Mouse (Mus musculus) macrophage (primary cell): ENCODE data around the gene Cd200r1. TPM values are rescaled to one million over a fixed set of nuclear protein-coding genes. Genes with fewer than 3 reads are reported as not detected.
A peak's percentile ranks its signal among the peaks of the same experiment; 100 is the strongest.

Experiments used
- H3K27ac ChIP-seq: fragments of 350-480 bp; formaldehyde crosslinking; 2 replicates; pipeline ENCODE4 v1.9.0; 2021
- H3K36me3 ChIP-seq: fragments of 350-480 bp; formaldehyde crosslinking; 2 replicates; pipeline ENCODE4 v1.9.0; 2021; ENCODE audit errors: inconsistent target
- H3K4me3 ChIP-seq: fragments of 350-480 bp; formaldehyde crosslinking; 2 replicates; pipeline ENCODE4 v1.9.0; 2021; ENCODE audit errors: inconsistent target
- H3K79me2 ChIP-seq: fragments of 350-480 bp; formaldehyde crosslinking; 2 replicates; pipeline ENCODE4 v1.9.0; 2021; ENCODE audit errors: inconsistent target
- WGBS: methylation state at CpG from one replicate; pipeline ENCODE4 v1.1.7; 2026; ENCODE audit warnings: inconsistent platforms; ENCODE audit not compliant: missing documents; 5-methylcytosine and 5-hydroxymethylcytosine counted together
- polyA plus RNA-seq: library from polyadenylated mRNA; stranded (reverse); fragments of 250-400 nt; gene quantifications from 3 replicates; pipeline ENCODE4 v1.2.4, GENCODE M21; 2018; ENCODE audit warnings: inconsistent platforms
- total RNA-seq, 78 experiments: library from RNA; depleted of rRNA; stranded (reverse); fragments of 250-400 nt; gene quantifications; 1 replicate in 9 of 78; 2 replicates in 24 of 78; 3 replicates in 43 of 78; 4 replicates in 2 of 78; pipeline ENCODE4 v1.2.4; 2018; ENCODE audit warnings: inconsistent platforms in 56 of 78

The Cd200r1 gene
- 100 to 1,000 TPM in 9 of 26 experiments, 10 to 100 TPM in 16, 1 to 10 TPM in 1; 6.9 to 227 (median 68.2) TPM for total RNA-seq (2018; cell fraction: chromatin; rRNA removed)
- total RNA-seq (2018; cell fraction: cytosol; rRNA removed), result 100 to 1,000 TPM in 13 of 26 experiments, 10 to 100 TPM in 13; 44.5 to 152 (median 99.2) TPM
- total RNA-seq (2018; cell fraction: nucleus; rRNA removed), result 100 to 1,000 TPM in 14 of 26 experiments, 10 to 100 TPM in 12; 42.7 to 338 (median 106) TPM
- 131 to 179 TPM (median 136 TPM) in 3 replicates for polyA plus RNA-seq

- under 1% methylated on average over 21 of the region's 22 CpGs for WGBS
- peaks cover 61% of the 10 kb centered on the region for H3K79me2 ChIP-seq
- H3K27ac ChIP-seq, result peak within 1 kb of the TSS; percentile 95
- peak within 1 kb of the TSS; percentile 87 for H3K4me3 ChIP-seq
- no peaks in the 10 kb centered on the region for H3K36me3 ChIP-seq
Observed at GRCm38 (mm10) chr16:44765555-44766319, at the start of gene Cd200r1. Gene Cd200r1 (plus strand): TSS chr16:44765736.

GRCm38 (mm10) chr16:44716305-44717140 is 49.0 kb upstream of the Cd200r1 start:
- Histone ChIP-seq H3K36me3 (peaks cover 8% of the 10 kb centered on the region; the same call in 1 of the 2 replicates), H3K27ac (no peak overlapping the region), H3K4me3 (no peak overlapping the region), H3K79me2 (no peaks in the 10 kb centered on the region)
- WGBS, result 23% methylated on average over 10 of the region's 10 CpGs

- WGBS, result 81% methylated on average over 2 of the region's 2 CpGs
- H3K36me3 ChIP-seq, result peaks cover 8% of the 10 kb centered on the region; the same call in 1 of the 2 replicates
- H3K27ac ChIP-seq, result no peak overlapping the region
Observed at GRCm38 (mm10) chr16:44717141-44717634, 48.3 kb upstream of the Cd200r1 start.

GRCm38 (mm10) chr16:44717838-44718237 is 47.7 kb upstream of the Cd200r1 start:
- no peak overlapping the region for H3K4me3 ChIP-seq
- WGBS, result 82% methylated on average over 2 of the region's 2 CpGs
- H3K27ac ChIP-seq, result no peak overlapping the region
- peaks cover 8% of the 10 kb centered on the region; the same call in 1 of the 2 replicates for H3K36me3 ChIP-seq
- H3K79me2 ChIP-seq, result peaks cover 6% of the 10 kb centered on the region; the same call in 1 of the 2 replicates

More at GRCm38 (mm10) chr16:44717141-44717634, 48.3 kb upstream of the Cd200r1 start:
- H3K4me3 ChIP-seq, result no peak overlapping the region
- no peaks in the 10 kb centered on the region for H3K79me2 ChIP-seq

GRCm38 (mm10) chr16:44719349-44719748 is 46.2 kb upstream of the Cd200r1 start:
- 90% methylated on average over 7 of the region's 7 CpGs for WGBS
- Histone ChIP-seq H3K27ac (no peak overlapping the region), H3K79me2 (peaks cover 16% of the 10 kb centered on the region; the same call in 1 of the 2 replicates), H3K36me3 (peaks cover 8% of the 10 kb centered on the region; the same call in 1 of the 2 replicates), H3K4me3 (no peak overlapping the region)

GRCm38 (mm10) chr16:44720518-44720917 is 45.0 kb upstream of the Cd200r1 start:
- WGBS, result 93% methylated on average over 3 of the region's 3 CpGs
- Histone ChIP-seq H3K27ac (no peak overlapping the region), H3K4me3 (no peak overlapping the region), H3K79me2 (peaks cover 27% of the 10 kb centered on the region), H3K36me3 (peaks cover 8% of the 10 kb centered on the region; the same call in 1 of the 2 replicates)

GRCm38 (mm10) chr16:44722666-44723065 is 42.9 kb upstream of the Cd200r1 start:
- 88% methylated on average over 2 of the region's 2 CpGs for WGBS
- Histone ChIP-seq H3K36me3 (peaks cover 8% of the 10 kb centered on the region; the same call in 1 of the 2 replicates), H3K79me2 (peaks cover 48% of the 10 kb centered on the region), H3K4me3 (no peak overlapping the region), H3K27ac (no peak overlapping the region)

GRCm38 (mm10) chr16:44724083-44724787 is 41.3 kb upstream of the Cd200r1 start, which contains the start of gene Nepro:
Gene Nepro (plus strand): TSS chr16:44724301.
- peak within 1 kb of the TSS; percentile 90 for H3K4me3 ChIP-seq
- WGBS, result 2% methylated on average over 43 of the region's 64 CpGs

GRCm38 (mm10) chr16:44724847-44725246 is 40.7 kb upstream of the Cd200r1 start:
- Histone ChIP-seq H3K27ac (peak overlapping the region; percentile 78), H3K79me2 (peaks cover 69% of the 10 kb centered on the region), H3K4me3 (peak overlapping the region; percentile 90), H3K36me3 (peaks cover 14% of the 10 kb centered on the region; the same call in 1 of the 2 replicates)
- WGBS, result 0% methylated on average over 14 of the region's 14 CpGs

More at GRCm38 (mm10) chr16:44724083-44724787, 41.3 kb upstream of the Cd200r1 start, which contains the start of gene Nepro:
- Histone ChIP-seq H3K79me2 (peaks cover 64% of the 10 kb centered on the region), H3K27ac (peak within 1 kb of the TSS; percentile 78), H3K36me3 (peaks cover 12% of the 10 kb centered on the region; the same call in 1 of the 2 replicates)

GRCm38 (mm10) chr16:44725286-44726223 is 40.0 kb upstream of the Cd200r1 start:
- Histone ChIP-seq H3K4me3 (peak overlapping the region; percentile 90), H3K36me3 (peaks cover 12% of the 10 kb centered on the region), H3K27ac (peak overlapping the region; percentile 78)

GRCm38 (mm10) chr16:44727525-44727924 is 38.0 kb upstream of the Cd200r1 start:
- H3K79me2 ChIP-seq, result peaks cover 67% of the 10 kb centered on the region
- 81% methylated on average over 3 of the region's 3 CpGs for WGBS
- H3K4me3 ChIP-seq, result no peak overlapping the region
- H3K36me3 ChIP-seq, result peaks cover 31% of the 10 kb centered on the region
- H3K27ac ChIP-seq, result no peak overlapping the region

More at GRCm38 (mm10) chr16:44725286-44726223, 40.0 kb upstream of the Cd200r1 start:
- WGBS, result 39% methylated on average over 12 of the region's 14 CpGs
- H3K79me2 ChIP-seq, result peaks cover 69% of the 10 kb centered on the region

GRCm38 (mm10) chr16:44734059-44734458 is 31.5 kb upstream of the Cd200r1 start:
- peaks cover 86% of the 10 kb centered on the region for H3K36me3 ChIP-seq
- no peak overlapping the region for H3K4me3 ChIP-seq
- H3K79me2 ChIP-seq, result peaks cover 7% of the 10 kb centered on the region; the same call in 1 of the 2 replicates
- 60% methylated on average over 3 of the region's 3 CpGs for WGBS
- no peak overlapping the region for H3K27ac ChIP-seq
